Mouse (Mus musculus) midbrain, embryonic 11.5 days (tissue): ENCODE measurements at regions not wholly inside any gene's neighbourhood (a gene's known extent, or its start where the extent isn't known, plus 50 kb on each side); places are given as distances from the start of the nearest gene placed in this dataset.

Source experiments
- ATAC-seq: fragments of 200-750 bp; cut with Nextera tagmentation; 2 replicates; pipeline ENCODE4 v1.8.0; 2017; ENCODE audit warnings: moderate TSS enrichment, moderate library complexity; ENCODE audit not compliant: low FRiP score
- DNase-seq: peaks from one replicate; pipeline ENCODE4 v3.0.0; 2015; ENCODE audit warnings: low spot score; ENCODE audit errors: missing footprints
- H3K27ac ChIP-seq: fragments of 300-500 bp; sonication (generic); 2 replicates; pipeline ENCODE4 v1.5.1; 2014; ENCODE audit warnings: low read depth, low read length
- H3K27me3 ChIP-seq: fragments of 300-500 bp; sonication (generic); 2 replicates; pipeline ENCODE4 v1.6.1; 2014; ENCODE audit warnings: mild to moderate bottlenecking, low read length, moderate library complexity, mixed read lengths; ENCODE audit not compliant: control insufficient read depth, insufficient read depth
- H3K36me3 ChIP-seq: fragments of 300-500 bp; sonication (generic); 2 replicates; pipeline ENCODE4 v1.6.1; 2014; ENCODE audit warnings: mild to moderate bottlenecking, low read length, moderate library complexity, mixed read lengths; ENCODE audit not compliant: control insufficient read depth, insufficient read depth
- H3K4me1 ChIP-seq: fragments of 300-500 bp; sonication (generic); 2 replicates; pipeline ENCODE4 v1.6.1; 2014; ENCODE audit warnings: low read length; ENCODE audit not compliant: control insufficient read depth, insufficient read depth
- H3K4me2 ChIP-seq: fragments of 300-500 bp; sonication (generic); 2 replicates; pipeline ENCODE4 v1.6.1; 2014; ENCODE audit warnings: mild to moderate bottlenecking, moderate library complexity
- H3K4me3 ChIP-seq: fragments of 300-500 bp; sonication (generic); 2 replicates; pipeline ENCODE4 v1.5.1; 2014; ENCODE audit warnings: low read depth, low read length
- H3K9ac ChIP-seq: fragments of 300-500 bp; sonication (generic); 2 replicates; pipeline ENCODE4 v1.6.1; 2014; ENCODE audit warnings: low read length
- H3K9me3 ChIP-seq: fragments of 300-500 bp; sonication (generic); 2 replicates; pipeline ENCODE4 v1.6.1; 2016; ENCODE audit warnings: low read length; ENCODE audit not compliant: control insufficient read depth
- WGBS: fragments of 180-500 bp; shearing (Covaris S2); extraction: QIAGEN DNeasy Blood & Tissue Kit; methylation state at CpG from one replicate; pipeline ENCODE4 v1.1.7; 2014; 5-methylcytosine and 5-hydroxymethylcytosine counted together

- ATAC-seq = no peak
- H3K27me3 ChIP-seq = no peaks in the 10 kb centered on the region
- H3K4me2 ChIP-seq = no peak overlapping the region
- WGBS = 85% methylated on average over 4 of the region's 4 CpGs
- no peak overlapping the region for H3K27ac ChIP-seq
- no peak overlapping the region for H3K9ac ChIP-seq
- H3K9me3 ChIP-seq = no peaks in the 10 kb centered on the region
- no peak for DNase-seq
- no peaks in the 10 kb centered on the region for H3K36me3 ChIP-seq
- H3K4me1 ChIP-seq = no peaks in the 10 kb centered on the region
- no peak overlapping the region for H3K4me3 ChIP-seq
Measured at GRCm38 (mm10) chr3:147041201-147041600, 189.0 kb downstream of the Ttll7 start.

- ATAC-seq (no peak), DNase-seq (no peak)
- Histone ChIP-seq H3K27ac (no peak overlapping the region), H3K27me3 (no peaks in the 10 kb centered on the region), H3K9ac (no peak overlapping the region), H3K4me3 (no peak overlapping the region), H3K36me3 (no peaks in the 10 kb centered on the region), H3K4me2 (no peak overlapping the region), H3K9me3 (no peaks in the 10 kb centered on the region), H3K4me1 (no peaks in the 10 kb centered on the region)
- 89% methylated on average over 3 of the region's 3 CpGs for WGBS
Measured at GRCm38 (mm10) chr3:147042911-147043310, 190.7 kb downstream of the Ttll7 start.

GRCm38 (mm10) chr3:147046634-147047033 is 194.5 kb downstream of the Ttll7 start:
- no peak for ATAC-seq
- H3K4me1 ChIP-seq = no peaks in the 10 kb centered on the region
- WGBS = 85% methylated on average over 2 of the region's 2 CpGs
- DNase-seq = no peak
- no peaks in the 10 kb centered on the region for H3K9me3 ChIP-seq
- H3K4me2 ChIP-seq = no peak overlapping the region
- no peaks in the 10 kb centered on the region for H3K27me3 ChIP-seq
- H3K36me3 ChIP-seq = no peaks in the 10 kb centered on the region
- H3K9ac ChIP-seq = no peak overlapping the region
- no peak overlapping the region for H3K27ac ChIP-seq
- no peak overlapping the region for H3K4me3 ChIP-seq

- H3K4me3 ChIP-seq = no peak overlapping the region
- no peaks in the 10 kb centered on the region for H3K36me3 ChIP-seq
- WGBS = 81% methylated on average over 8 of the region's 8 CpGs
- no peaks in the 10 kb centered on the region for H3K27me3 ChIP-seq
- DNase-seq = no peak
- no peak overlapping the region for H3K27ac ChIP-seq
- no peaks in the 10 kb centered on the region for H3K9me3 ChIP-seq
- no peak overlapping the region for H3K9ac ChIP-seq
- no peak overlapping the region for H3K4me2 ChIP-seq
- no peak for ATAC-seq
- H3K4me1 ChIP-seq = no peaks in the 10 kb centered on the region
Measured at GRCm38 (mm10) chr3:147054157-147054838, 202.1 kb downstream of the Ttll7 start.

- Histone ChIP-seq H3K4me3 (no peak overlapping the region), H3K4me1 (no peaks in the 10 kb centered on the region), H3K9ac (no peak overlapping the region), H3K9me3 (no peaks in the 10 kb centered on the region), H3K36me3 (no peaks in the 10 kb centered on the region), H3K4me2 (no peak overlapping the region), H3K27ac (no peak overlapping the region), H3K27me3 (no peaks in the 10 kb centered on the region)
- ATAC-seq (no peak), DNase-seq (no peak)
- 81% methylated on average over 3 of the region's 3 CpGs for WGBS
Measured at GRCm38 (mm10) chr3:147057874-147058273, 205.7 kb downstream of the Ttll7 start.

GRCm38 (mm10) chr3:147060659-147061058 is 208.5 kb downstream of the Ttll7 start:
- H3K27me3 ChIP-seq = no peaks in the 10 kb centered on the region
- ATAC-seq (no peak), DNase-seq (no peak)
- no peaks in the 10 kb centered on the region for H3K4me1 ChIP-seq
- WGBS = 93% methylated on average over 8 of the region's 8 CpGs
- H3K36me3 ChIP-seq = no peaks in the 10 kb centered on the region
- no peak overlapping the region for H3K4me2 ChIP-seq
- no peak overlapping the region for H3K27ac ChIP-seq
- no peak overlapping the region for H3K9ac ChIP-seq
- no peak overlapping the region for H3K4me3 ChIP-seq
- no peaks in the 10 kb centered on the region for H3K9me3 ChIP-seq

- Histone ChIP-seq H3K9ac (no peak overlapping the region), H3K4me3 (no peak overlapping the region), H3K27me3 (no peaks in the 10 kb centered on the region), H3K9me3 (no peaks in the 10 kb centered on the region), H3K27ac (no peak overlapping the region), H3K4me2 (no peak overlapping the region), H3K4me1 (no peaks in the 10 kb centered on the region), H3K36me3 (no peaks in the 10 kb centered on the region)
- DNase-seq (no peak), ATAC-seq (no peak)
- WGBS = 82% methylated on average over 7 of the region's 7 CpGs
Measured at GRCm38 (mm10) chr3:147062451-147062850, 210.3 kb downstream of the Ttll7 start.

GRCm38 (mm10) chr3:147063578-147064442 is 211.6 kb downstream of the Ttll7 start:
- no peaks in the 10 kb centered on the region for H3K4me1 ChIP-seq
- no peak overlapping the region for H3K4me2 ChIP-seq
- no peak overlapping the region for H3K9ac ChIP-seq
- no peak overlapping the region for H3K27ac ChIP-seq
- ATAC-seq = no peak
- H3K4me3 ChIP-seq = no peak overlapping the region
- DNase-seq = no peak
- H3K36me3 ChIP-seq = no peaks in the 10 kb centered on the region
- 80% methylated on average over 16 of the region's 16 CpGs for WGBS
- H3K9me3 ChIP-seq = no peaks in the 10 kb centered on the region
- no peaks in the 10 kb centered on the region for H3K27me3 ChIP-seq

GRCm38 (mm10) chr3:147064443-147064868 is 212.3 kb downstream of the Ttll7 start:
- H3K27me3 ChIP-seq = no peaks in the 10 kb centered on the region
- no peak overlapping the region for H3K4me3 ChIP-seq
- no peak overlapping the region for H3K27ac ChIP-seq
- no peak for DNase-seq
- no peak overlapping the region for H3K9ac ChIP-seq
- 69% methylated on average over 3 of the region's 3 CpGs for WGBS
- no peak for ATAC-seq
- no peaks in the 10 kb centered on the region for H3K9me3 ChIP-seq
- no peak overlapping the region for H3K4me2 ChIP-seq
- no peaks in the 10 kb centered on the region for H3K36me3 ChIP-seq
- no peaks in the 10 kb centered on the region for H3K4me1 ChIP-seq
